9 mouse cellular contexts compared by ENCODE assay signal in the genomic region with DNA sequence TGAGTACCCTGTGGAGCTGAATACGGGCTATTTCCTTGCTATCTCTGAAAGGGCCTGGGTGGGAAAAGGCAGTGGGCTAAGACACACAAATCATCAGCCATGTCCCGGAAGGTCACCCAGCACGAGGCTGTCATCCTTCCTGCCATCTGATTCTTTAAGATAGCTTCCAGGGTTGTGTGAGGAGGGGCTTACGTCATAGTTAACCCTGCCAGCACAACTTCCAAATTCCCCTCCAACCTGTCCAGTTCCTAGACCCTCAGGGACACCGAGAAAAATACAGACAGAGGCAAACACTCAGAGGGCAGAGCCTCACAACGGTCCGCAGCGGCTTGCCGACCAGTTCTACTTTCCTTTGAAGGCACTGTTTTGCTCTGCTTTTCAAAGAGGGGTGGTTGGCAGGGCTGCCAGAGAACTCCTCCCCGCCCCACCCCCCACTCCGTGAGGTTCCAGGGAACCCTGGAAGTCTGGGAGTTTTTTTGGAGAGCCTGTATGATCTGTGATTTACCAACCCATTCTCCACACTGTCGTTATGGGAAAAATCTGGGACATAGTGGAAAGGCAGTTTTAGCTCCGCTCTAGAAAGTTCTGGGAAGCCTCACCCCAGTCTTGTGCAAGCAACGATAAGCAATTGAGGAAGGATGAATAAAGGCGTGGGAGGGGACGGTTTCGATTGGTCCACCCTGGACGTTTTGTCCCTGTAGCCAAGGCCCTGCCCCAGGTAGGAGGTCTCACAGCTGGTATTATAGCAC. TPM values are rescaled to one million over a fixed set of nuclear protein-coding genes. Genes with fewer than 3 reads are reported as not detected.
A peak's percentile ranks its signal among the peaks of the same experiment; 100 is the strongest.
DNase-seq lines count a peak whose midpoint lies in the region; ATAC-seq lines count a peak whose summit lies in the region.
"Had no signal": no experiment of that assay in that cellular context is flagged by ENCODE, and none has a peak within 500 bp of the region (broad histone marks: within the 10 kb centered on the region; RNA-seq: fewer than 3 reads in every experiment).

No protein-coding gene starts in this region.

- H3K27me3 ChIP-seq in kidney, embryonic 15.5 days, result peaks cover 19% of the 10 kb centered on the region
- H3K27me3 ChIP-seq in embryonic facial prominence, embryonic 15.5 days, result no peaks in the 10 kb centered on the region
- peaks cover 19% of the 10 kb centered on the region for H3K27me3 ChIP-seq in limb, embryonic 12.5 days
- H3K27me3 ChIP-seq in neural tube, embryonic 15.5 days (replicated peaks), result no peaks in the 10 kb centered on the region
- H3K27me3 ChIP-seq: Patski had no signal

- H3K4me3 ChIP-seq in kidney, embryonic 15.5 days (replicated peaks), result peak overlapping the region; percentile 17
- H3K4me3 ChIP-seq in embryonic facial prominence, embryonic 15.5 days (replicated peaks), result peak overlapping the region; percentile 54
- H3K4me3 ChIP-seq in limb, embryonic 12.5 days (replicated peaks), result peak overlapping the region; percentile 10
- peak overlapping the region; percentile 3; the same call in 1 of the 2 replicates for H3K4me3 ChIP-seq in neural tube, embryonic 15.5 days (replicated peaks)

- no peaks in the 10 kb centered on the region for H3K36me3 ChIP-seq in kidney, embryonic 15.5 days
- 0 out of 2 replicates have a peak, but pooled peaks cover 4% of the 10 kb centered on the region for H3K36me3 ChIP-seq in embryonic facial prominence, embryonic 15.5 days
- no peaks in the 10 kb centered on the region for H3K36me3 ChIP-seq in limb, embryonic 12.5 days
- H3K36me3 ChIP-seq in neural tube, embryonic 15.5 days, result no peaks in the 10 kb centered on the region

- no peak for ATAC-seq in kidney, embryonic 15.5 days (replicated peaks; ENCODE audit: low FRiP score)
- ATAC-seq in embryonic facial prominence, embryonic 15.5 days (ENCODE audit: insufficient number of reproducible peaks, low FRiP score, low TSS enrichment, low read depth), result no peak
- no peak for ATAC-seq in limb, embryonic 12.5 days (ENCODE audit: insufficient number of reproducible peaks, insufficient read depth, low FRiP score, low TSS enrichment, low read depth)
- ATAC-seq in neural tube, embryonic 15.5 days (ENCODE audit: low FRiP score), result no peak
- ATAC-seq: Patski had no signal

- H3K4me2 ChIP-seq in kidney, embryonic 15.5 days, result peak overlapping the region; percentile 89
- H3K4me2 ChIP-seq in embryonic facial prominence, embryonic 15.5 days (replicated peaks), result peak overlapping the region; percentile 78
- peak overlapping the region; percentile 77 for H3K4me2 ChIP-seq in limb, embryonic 12.5 days
- H3K4me2 ChIP-seq in neural tube, embryonic 15.5 days, result peak overlapping the region; percentile 56

- peaks cover 45% of the 10 kb centered on the region for H3K4me1 ChIP-seq in kidney, embryonic 15.5 days
- H3K4me1 ChIP-seq in embryonic facial prominence, embryonic 15.5 days, result peaks cover 54% of the 10 kb centered on the region
- peaks cover 38% of the 10 kb centered on the region for H3K4me1 ChIP-seq in limb, embryonic 12.5 days (replicated peaks)
- H3K4me1 ChIP-seq in neural tube, embryonic 15.5 days, result peaks cover 24% of the 10 kb centered on the region

- H3K27ac ChIP-seq in kidney, embryonic 15.5 days, result no peak overlapping the region
- 0 out of 2 replicates have a peak overlapping the region, but pooled peaks have one; percentile 60 for H3K27ac ChIP-seq in embryonic facial prominence, embryonic 15.5 days (replicated peaks)
- H3K27ac ChIP-seq in limb, embryonic 12.5 days, result 0 out of 2 replicates have a peak overlapping the region, but pooled peaks have one; percentile 29
- H3K27ac ChIP-seq in neural tube, embryonic 15.5 days (replicated peaks), result no peak overlapping the region

- WGBS in kidney, embryonic 15.5 days, result 27% methylated on average over 18 of the region's 18 CpGs
- 31% methylated on average over 18 of the region's 18 CpGs for WGBS in embryonic facial prominence, embryonic 15.5 days
- 34% methylated on average over 18 of the region's 18 CpGs for WGBS in limb, embryonic 12.5 days
- WGBS in neural tube, embryonic 15.5 days, result 19% methylated on average over 18 of the region's 18 CpGs

- no peak overlapping the region for H3K9ac ChIP-seq in kidney, embryonic 15.5 days
- H3K9ac ChIP-seq in embryonic facial prominence, embryonic 15.5 days, result no peak overlapping the region
- peak overlapping the region; percentile 47 for H3K9ac ChIP-seq in limb, embryonic 12.5 days (replicated peaks)
- no peak overlapping the region; the same call in 1 of the 2 replicates for H3K9ac ChIP-seq in neural tube, embryonic 15.5 days (replicated peaks)

- no peaks in the 10 kb centered on the region for H3K9me3 ChIP-seq in kidney, embryonic 15.5 days (replicated peaks)
- H3K9me3 ChIP-seq in embryonic facial prominence, embryonic 15.5 days (replicated peaks), result no peaks in the 10 kb centered on the region
- H3K9me3 ChIP-seq in limb, embryonic 12.5 days, result no peaks in the 10 kb centered on the region
- no peaks in the 10 kb centered on the region for H3K9me3 ChIP-seq in neural tube, embryonic 15.5 days (replicated peaks)

- DNase-seq in kidney, postnatal 10 days, result no peak
- DNase-seq in yolk sac, embryonic 10.5 days (ENCODE audit: low spot score), result no peak
- DNase-seq in spleen, adult 18-20 months, result no peak
- DNase-seq in retina, postnatal 1 day, result no peak

RNA-seq across cellular contexts. Expression of gene Mst1r, which starts 1.9 kb away (rescaled TPM):
- 2.6 TPM in 2 replicates for polyA plus RNA-seq in kidney, embryonic 15.5 days (2015; fragmentation: Nextera tagmentation; extraction: Ambion mirVana)
- 7.4 and 7.7 TPM in 2 replicates for polyA plus RNA-seq in embryonic facial prominence, embryonic 15.5 days (2015; fragmentation: Nextera tagmentation; extraction: Ambion mirVana)
- 2.5 and 3.1 TPM in 2 replicates for polyA plus RNA-seq in limb, embryonic 12.5 days (2016; fragmentation: Nextera tagmentation; extraction: Ambion mirVana)
- polyA plus RNA-seq in neural tube, embryonic 15.5 days (2015; fragmentation: Nextera tagmentation; extraction: Ambion mirVana), result 3.4 and 4.3 TPM in 2 replicates

RNA-seq across cellular contexts. Expression of gene Actl11, which starts 19.7 kb away (rescaled TPM):
- polyA plus RNA-seq in kidney, embryonic 15.5 days (2015; fragmentation: Nextera tagmentation; extraction: Ambion mirVana), result not detected in 2 replicates
- not detected in 2 replicates for polyA plus RNA-seq in embryonic facial prominence, embryonic 15.5 days (2015; fragmentation: Nextera tagmentation; extraction: Ambion mirVana)
- not detected in 2 replicates for polyA plus RNA-seq in limb, embryonic 12.5 days (2016; fragmentation: Nextera tagmentation; extraction: Ambion mirVana)
- polyA plus RNA-seq in neural tube, embryonic 15.5 days (2015; fragmentation: Nextera tagmentation; extraction: Ambion mirVana), result not detected in 2 replicates
- polyA plus RNA-seq: Patski had no signal

RNA-seq across cellular contexts. Expression of gene Mon1a, which starts 20.6 kb away (rescaled TPM):
- 11.5 TPM in 2 replicates for polyA plus RNA-seq in kidney, embryonic 15.5 days (2015; fragmentation: Nextera tagmentation; extraction: Ambion mirVana)
- polyA plus RNA-seq in embryonic facial prominence, embryonic 15.5 days (2015; fragmentation: Nextera tagmentation; extraction: Ambion mirVana), result 17.2 and 18.2 TPM in 2 replicates
- 10.4 and 12.9 TPM in 2 replicates for polyA plus RNA-seq in limb, embryonic 12.5 days (2016; fragmentation: Nextera tagmentation; extraction: Ambion mirVana)
- 23.0 and 23.3 TPM in 2 replicates for polyA plus RNA-seq in neural tube, embryonic 15.5 days (2015; fragmentation: Nextera tagmentation; extraction: Ambion mirVana)

RNA-seq across cellular contexts. Expression of gene Camkv, which starts 26.9 kb away (rescaled TPM):
- polyA plus RNA-seq in kidney, embryonic 15.5 days (2015; fragmentation: Nextera tagmentation; extraction: Ambion mirVana), result 1.6 and 2.2 TPM in 2 replicates
- 5.9 and 6.0 TPM in 2 replicates for polyA plus RNA-seq in embryonic facial prominence, embryonic 15.5 days (2015; fragmentation: Nextera tagmentation; extraction: Ambion mirVana)
- 11.3 and 12.7 TPM in 2 replicates for polyA plus RNA-seq in limb, embryonic 12.5 days (2016; fragmentation: Nextera tagmentation; extraction: Ambion mirVana)
- 43.3 and 49.1 TPM in 2 replicates for polyA plus RNA-seq in neural tube, embryonic 15.5 days (2015; fragmentation: Nextera tagmentation; extraction: Ambion mirVana)

RNA-seq across cellular contexts. Expression of gene Rbm6, which starts 35.5 kb away (rescaled TPM):
- polyA plus RNA-seq in kidney, embryonic 15.5 days (2015; fragmentation: Nextera tagmentation; extraction: Ambion mirVana), result 79.0 and 82.1 TPM in 2 replicates
- polyA plus RNA-seq in embryonic facial prominence, embryonic 15.5 days (2015; fragmentation: Nextera tagmentation; extraction: Ambion mirVana), result 75.7 and 77.6 TPM in 2 replicates
- 111 TPM in 2 replicates for polyA plus RNA-seq in limb, embryonic 12.5 days (2016; fragmentation: Nextera tagmentation; extraction: Ambion mirVana)
- 85.4 and 86.3 TPM in 2 replicates for polyA plus RNA-seq in neural tube, embryonic 15.5 days (2015; fragmentation: Nextera tagmentation; extraction: Ambion mirVana)

Comparison
In these comparisons a context has a peak if more than half of its experiments do, and no peak if none do; other contexts are left out.
1. H3K27ac ChIP-seq: peak in embryonic facial prominence, embryonic 15.5 days (single experiment) and limb, embryonic 12.5 days (single experiment); none in kidney, embryonic 15.5 days (single experiment) and neural tube, embryonic 15.5 days (single experiment).
2. H3K4me3 ChIP-seq: peak in every context shown above with its lines; median percentile 54 in embryonic facial prominence, embryonic 15.5 days; 17 in kidney, embryonic 15.5 days; 10 in limb, embryonic 12.5 days; 3 in neural tube, embryonic 15.5 days.
3. Peak in every context shown above with its lines, with median percentiles within 50 percentile points of each other: H3K4me2 ChIP-seq.